Mouse (Mus musculus) hematopoietic stem cell, adult 5-6 weeks (primary cell): ENCODE measurements around the gene Ccdc96. TPM values are rescaled to one million over a fixed set of nuclear protein-coding genes. Genes with fewer than 3 reads are reported as not detected.

Source experiments
- ATAC-seq, 2 experiments: fragments of 125-278 bp in 1 of 2; replicated peaks in 1 of 2; 2 replicates each; pipeline ENCODE4 v1.8.0; 2016 to 2017; ENCODE audit warnings: inconsistent platforms in 2 of 2, mild to moderate bottlenecking in 2 of 2, moderate number of reproducible peaks in 2 of 2, low read depth in 1 of 2, moderate TSS enrichment in 1 of 2; ENCODE audit not compliant: low FRiP score in 2 of 2, poor library complexity in 2 of 2, severe bottlenecking in 2 of 2, insufficient read depth in 1 of 2, low TSS enrichment in 1 of 2
- total RNA-seq: library from RNA; stranded (forward); fragments of 172-1452, 232-1000 nt; gene quantifications from 2 replicates; pipeline ENCODE4 v1.2.3, GENCODE M21; 2017

Gene Ccdc96
- total RNA-seq, 1 experiment from 2014 or later, result 0.30 TPM

- ATAC-seq, result peak; percentile 93 to 96
Measured at GRCm38 (mm10) chr5:36464709-36465661, 19.4 kb upstream of the Ccdc96 start, which contains the start of gene Grpel1. Gene Grpel1, plus strand, starts transcription at chr5:36464998.

GRCm38 (mm10) chr5:36465889-36466288, 18.5 kb upstream of the Ccdc96 start:
- ATAC-seq, result no peak

GRCm38 (mm10) chr5:36471206-36471605, 13.2 kb upstream of the Ccdc96 start:
- ATAC-seq, result no peak

- ATAC-seq, result no peak
Measured at GRCm38 (mm10) chr5:36472876-36473655, 11.3 kb upstream of the Ccdc96 start.

- ATAC-seq, result peak; percentile 57 to 72; a peak in 3 of 4 replicates
Measured at GRCm38 (mm10) chr5:36474283-36474682, 10.1 kb upstream of the Ccdc96 start.

GRCm38 (mm10) chr5:36477486-36477885, 6.9 kb upstream of the Ccdc96 start:
- ATAC-seq, result peak; percentile 59 to 65

- ATAC-seq, result no peak
Measured at GRCm38 (mm10) chr5:36478540-36479420, 5.6 kb upstream of the Ccdc96 start.

GRCm38 (mm10) chr5:36479735-36480134, 4.7 kb upstream of the Ccdc96 start:
- ATAC-seq, result no peak

- no peak for ATAC-seq
Measured at GRCm38 (mm10) chr5:36480398-36480797, 4.0 kb upstream of the Ccdc96 start.

GRCm38 (mm10) chr5:36481114-36481513, 3.3 kb upstream of the Ccdc96 start:
- ATAC-seq, result no peak

- no peak for ATAC-seq
Measured at GRCm38 (mm10) chr5:36483203-36484101, 936 bp upstream of the Ccdc96 start.

GRCm38 (mm10) chr5:36485306-36485705, 918 bp downstream of the Ccdc96 start:
- no peak for ATAC-seq

- ATAC-seq, result no peak
Measured at GRCm38 (mm10) chr5:36489225-36489624, 4.8 kb downstream of the Ccdc96 start.

- ATAC-seq, result no peak
Measured at GRCm38 (mm10) chr5:36493919-36494318, 9.5 kb downstream of the Ccdc96 start.

- no peak for ATAC-seq
Measured at GRCm38 (mm10) chr5:36494709-36495108, 10.3 kb downstream of the Ccdc96 start.

GRCm38 (mm10) chr5:36505235-36505634, 20.8 kb downstream of the Ccdc96 start:
- ATAC-seq, result no peak
